Mouse (Mus musculus) lung, adult 2 months (tissue): Measurements from ENCODE around the gene Epb41l3. TPM values are rescaled to one million over a fixed set of nuclear protein-coding genes. Genes with fewer than 3 reads are reported as not detected.

Experiments
- DNase-seq: peaks from one replicate; pipeline ENCODE4 v3.0.0; 2022
- H3K4me1 ChIP-seq: fragments of 200-500 bp; 2 replicates; pipeline ENCODE4 v1.6.1; 2011; ENCODE audit warnings: low read length; ENCODE audit not compliant: control insufficient read depth, insufficient read depth
- H3K4me3 ChIP-seq: fragments of 200-500 bp; replicated peaks from 2 replicates; pipeline ENCODE3; 2011; ENCODE audit warnings: low read depth, mild to moderate bottlenecking, control low read depth, low read length; ENCODE audit errors: extremely low read depth
- CTCF ChIP-seq: fragments of 200-500 bp; IDR thresholded peaks from 2 replicates; pipeline ENCODE4 v1.5.1; 2011; ENCODE audit warnings: mild to moderate bottlenecking, low read length, control low read depth; ENCODE audit not compliant: insufficient read depth
- POLR2A ChIP-seq: fragments of 200-500 bp; IDR thresholded peaks from 2 replicates; pipeline ENCODE4 v1.6.1; 2011; ENCODE audit warnings: low read depth, mild to moderate bottlenecking, control low read depth, low read length, borderline replicate concordance; ENCODE audit errors: extremely low read depth
- WGBS: fragments of 180-500 bp; shearing (Covaris S2); methylation state at CpG from one replicate; pipeline ENCODE4 v1.1.7; 2018; 5-methylcytosine and 5-hydroxymethylcytosine counted together
- polyA plus RNA-seq: library from polyadenylated mRNA; depleted of rRNA; stranded (reverse); fragments of >200 nt; gene quantifications from 2 replicates; pipeline ENCODE4 v1.2.3, GENCODE M21; 2012

The Epb41l3 gene
- polyA plus RNA-seq, 1 experiment: 7.2 TPM

DNA sequence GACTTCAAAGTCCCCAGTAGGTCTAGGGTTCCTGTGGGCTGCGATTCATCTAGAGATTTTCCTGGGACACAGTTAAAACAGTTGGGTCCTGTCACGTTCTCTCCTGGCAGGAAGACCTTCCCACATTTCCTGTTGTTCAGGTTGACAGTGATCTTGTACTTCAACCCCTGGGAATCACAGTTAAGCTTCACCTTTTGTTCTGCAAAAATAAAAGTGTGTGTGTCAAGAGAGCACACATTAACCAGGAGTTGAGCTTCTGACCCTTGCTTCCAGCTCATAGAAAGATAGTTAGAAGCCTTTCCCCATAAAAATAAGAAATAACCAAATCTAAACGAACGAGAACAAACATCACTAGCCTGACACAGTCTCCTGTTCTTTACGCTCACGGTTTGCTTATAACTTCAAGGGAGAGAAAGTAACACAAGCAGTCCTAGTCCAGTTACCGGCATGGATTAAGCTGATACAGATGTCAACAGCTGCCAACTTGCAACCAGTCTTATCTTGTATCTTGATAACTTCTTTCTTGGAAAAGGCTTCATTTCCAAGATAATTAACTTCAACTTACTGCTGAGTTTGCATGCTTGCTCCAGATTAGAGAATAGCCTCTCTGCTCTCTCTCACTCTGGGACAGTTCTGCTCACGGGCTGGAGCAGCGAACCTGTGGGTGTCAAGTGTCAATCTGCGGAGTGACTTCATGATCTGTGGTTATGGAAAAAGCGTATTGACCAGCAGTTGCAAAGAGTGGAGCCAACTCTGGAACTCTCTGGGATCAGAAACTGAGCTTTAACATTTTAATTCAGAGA lies 7.3 kb upstream of the Epb41l3 start:
- Histone ChIP-seq H3K4me3 (no peak overlapping the region), H3K4me1 (no peaks in the 10 kb centered on the region)
- 37% methylated on average over 11 of the region's 11 CpGs for WGBS
- DNase-seq: no peak
- no peak for TF ChIP-seq POLR2A
- no peak for TF ChIP-seq CTCF

DNA sequence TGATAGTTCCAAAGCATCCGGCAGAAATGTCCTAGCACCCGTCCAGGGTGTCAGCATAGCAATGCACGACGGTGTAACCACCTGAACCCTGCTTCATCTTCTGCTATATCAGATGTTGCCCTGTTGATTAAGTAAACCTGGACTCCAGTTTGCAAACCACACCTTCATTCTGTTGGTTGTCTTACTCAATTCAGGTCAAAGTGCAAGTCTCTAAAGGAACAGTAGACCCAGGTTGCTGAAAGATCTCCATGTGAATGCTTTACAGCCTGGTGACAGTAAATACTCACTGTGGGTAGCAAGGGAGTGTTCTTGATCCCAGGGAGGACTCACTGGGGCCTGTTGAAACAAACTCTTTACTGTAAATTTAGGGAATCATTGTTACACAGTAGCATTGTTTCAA lies 1.4 kb upstream of the Epb41l3 start:
- Histone ChIP-seq H3K4me1 (no peaks in the 10 kb centered on the region), H3K4me3 (no peak overlapping the region)
- no peak for DNase-seq
- no peak for TF ChIP-seq POLR2A
- TF ChIP-seq CTCF: no peak
- WGBS: 83% methylated on average over 4 of the region's 4 CpGs

DNA sequence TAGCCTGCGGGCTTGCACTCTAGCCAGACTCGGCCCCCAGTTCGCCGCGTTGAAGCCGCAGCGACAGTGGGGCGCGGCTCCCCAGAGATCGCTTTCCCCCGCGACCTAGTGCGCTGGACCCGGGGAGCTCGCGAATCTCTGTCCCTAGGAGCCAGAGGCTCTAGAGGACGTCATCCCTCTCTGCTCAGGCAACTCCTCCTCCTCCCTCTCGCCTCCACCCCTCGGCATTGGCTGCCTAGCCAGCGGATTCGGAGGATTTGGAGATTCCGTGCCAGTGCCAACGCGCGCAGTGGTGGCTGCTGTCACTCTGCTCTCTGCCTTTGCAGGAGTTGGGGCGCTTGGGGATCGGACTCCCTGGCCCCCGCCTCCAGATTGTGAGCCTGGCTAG lies 749 bp downstream of the Epb41l3 start:
- no peak for TF ChIP-seq POLR2A
- TF ChIP-seq CTCF: no peak

DNA sequence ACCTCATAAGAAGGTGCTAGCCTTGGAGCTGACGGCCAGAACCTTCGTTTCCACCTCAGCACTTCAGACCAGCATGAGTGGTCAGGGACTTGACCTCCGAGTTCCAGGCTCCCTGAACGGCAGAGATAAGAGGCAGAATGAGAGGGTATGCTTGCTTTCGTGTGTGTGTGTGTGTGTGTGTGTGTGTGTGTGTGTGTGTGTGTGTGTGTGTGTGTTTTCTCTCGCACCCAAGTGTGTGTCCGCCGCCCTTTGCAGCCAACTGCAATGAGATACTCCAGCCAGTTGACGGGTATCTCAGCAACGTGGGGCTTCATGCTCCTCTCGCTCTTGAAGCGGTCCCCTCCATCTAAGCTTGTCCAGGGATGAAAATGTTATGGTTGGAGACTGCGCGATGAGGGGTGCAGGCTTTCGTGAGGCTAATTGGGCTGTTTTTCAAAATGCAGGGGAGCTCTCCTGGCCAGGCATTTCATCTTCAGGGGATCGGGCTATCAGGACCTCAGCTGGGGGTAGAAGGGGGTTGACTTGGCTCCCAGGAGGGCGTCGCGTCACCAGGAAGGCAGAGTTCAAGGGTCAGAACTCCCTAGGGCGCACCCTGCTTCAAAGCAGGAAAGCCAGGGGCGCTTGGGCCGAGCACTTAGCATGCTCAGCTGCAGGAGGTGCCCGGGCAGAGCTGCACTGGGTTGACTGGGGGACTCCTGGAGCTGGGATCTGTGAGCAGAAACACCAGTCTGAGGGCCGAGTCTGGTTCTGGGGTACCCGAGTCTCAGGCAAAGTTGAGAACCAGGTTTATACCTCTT lies 1.5 kb downstream of the Epb41l3 start:
- no peak for DNase-seq
- H3K4me3 ChIP-seq: peak overlapping the region; percentile 0
- 5% methylated on average over 25 of the region's 25 CpGs for WGBS
- TF ChIP-seq POLR2A (no peak), CTCF (no peak)
- no peaks in the 10 kb centered on the region for H3K4me1 ChIP-seq

More for the DNA sequence above, 749 bp downstream of the Epb41l3 start:
- Histone ChIP-seq H3K4me1 (no peaks in the 10 kb centered on the region), H3K4me3 (peak overlapping the region; percentile 35)
- 2% methylated on average over 28 of the region's 28 CpGs for WGBS
- peak; percentile 26 for DNase-seq

DNA sequence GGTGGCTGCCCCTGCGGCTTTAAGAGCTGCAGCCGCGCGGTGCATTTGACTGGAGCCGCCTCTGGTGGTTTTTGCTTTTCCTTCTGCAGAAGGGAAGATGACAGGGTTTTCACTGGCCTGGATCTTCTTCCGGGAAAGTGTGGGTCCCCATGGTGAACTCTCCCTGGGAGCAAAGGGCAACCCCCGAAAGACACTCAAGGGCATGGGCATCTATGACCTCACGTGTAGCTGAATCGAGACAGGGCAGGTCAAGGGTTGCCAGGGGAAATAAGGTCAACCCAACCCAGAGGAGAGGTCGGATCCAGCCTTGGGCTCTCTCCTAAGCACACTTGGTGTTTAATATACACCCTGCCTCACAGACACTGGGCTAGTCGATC lies 2.0 kb downstream of the Epb41l3 start:
- Histone ChIP-seq H3K4me3 (no peak overlapping the region), H3K4me1 (no peaks in the 10 kb centered on the region)
- no peak for TF ChIP-seq POLR2A
- DNase-seq: no peak
- WGBS: 20% methylated on average over 11 of the region's 11 CpGs

DNA sequence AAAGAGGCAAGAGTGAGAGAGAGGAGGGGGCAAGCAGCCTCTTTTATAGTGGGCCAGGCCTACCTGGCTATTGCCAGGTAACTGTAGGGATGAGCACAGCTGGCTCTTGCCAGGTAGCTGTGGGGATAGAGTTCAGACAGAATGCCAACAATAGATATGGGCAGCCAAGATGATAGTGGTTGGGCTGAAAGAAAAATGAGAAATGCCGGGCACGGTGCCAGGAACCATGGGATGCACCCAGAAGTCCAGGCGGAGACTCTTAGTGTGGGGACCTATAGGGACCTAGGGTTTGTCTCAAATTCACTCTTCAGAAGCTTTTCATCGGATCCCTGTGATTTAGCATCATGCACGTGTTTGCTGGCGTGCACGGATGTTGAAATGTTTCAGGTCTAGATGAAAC lies 6.8 kb downstream of the Epb41l3 start:
- WGBS: 81% methylated on average over 7 of the region's 7 CpGs
- no peak for TF ChIP-seq POLR2A
- no peak for TF ChIP-seq CTCF
- no peak overlapping the region for H3K4me3 ChIP-seq
- no peaks in the 10 kb centered on the region for H3K4me1 ChIP-seq
- DNase-seq: no peak

DNA sequence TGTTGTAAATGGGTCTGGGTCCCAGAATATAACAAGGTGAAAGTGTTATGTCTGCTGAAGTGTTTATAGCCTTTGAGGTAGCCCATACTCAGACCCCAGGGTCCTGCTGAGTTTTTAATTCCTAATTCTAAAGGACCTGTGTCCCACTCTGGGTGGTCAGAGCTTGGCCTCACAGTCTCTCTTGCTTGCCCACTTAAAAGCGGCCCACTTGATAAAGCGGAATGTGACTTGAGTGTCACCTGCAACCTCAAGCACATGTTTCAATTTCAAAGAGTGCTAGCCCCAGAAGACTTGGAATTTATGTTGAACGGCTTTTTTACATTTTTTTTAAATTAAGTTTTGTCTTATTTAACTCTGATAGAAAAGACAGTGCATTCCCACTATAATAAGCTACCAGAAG lies 16.1 kb downstream of the Epb41l3 start:
- Histone ChIP-seq H3K4me3 (no peak overlapping the region), H3K4me1 (no peaks in the 10 kb centered on the region)
- DNase-seq: no peak
- 67% methylated on average over 3 of the region's 3 CpGs for WGBS
- no peak for TF ChIP-seq POLR2A
- no peak for TF ChIP-seq CTCF

DNA sequence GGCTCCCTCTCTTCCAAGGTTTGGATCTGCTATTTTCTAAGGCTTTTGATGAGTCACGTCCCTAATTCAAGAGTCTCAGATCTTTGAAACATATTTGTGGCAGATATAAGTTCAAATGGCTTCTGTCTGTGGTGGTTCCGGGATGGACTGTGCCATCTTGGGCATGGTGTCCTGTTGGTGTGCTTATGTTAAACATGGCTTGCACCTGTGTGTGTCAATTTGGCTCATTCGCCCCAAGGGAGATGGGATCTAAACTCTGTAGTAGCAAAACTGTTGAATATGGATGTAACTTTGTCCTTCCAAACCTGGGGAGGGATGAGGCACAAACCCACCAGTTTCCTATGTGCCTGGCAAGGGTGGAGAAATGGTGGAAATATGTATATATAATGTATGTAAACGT lies 21.6 kb downstream of the Epb41l3 start:
- Histone ChIP-seq H3K4me1 (no peaks in the 10 kb centered on the region), H3K4me3 (no peak overlapping the region)
- DNase-seq: no peak
- TF ChIP-seq POLR2A (no peak), CTCF (no peak)
- WGBS: 86% methylated on average over 4 of the region's 4 CpGs

DNA sequence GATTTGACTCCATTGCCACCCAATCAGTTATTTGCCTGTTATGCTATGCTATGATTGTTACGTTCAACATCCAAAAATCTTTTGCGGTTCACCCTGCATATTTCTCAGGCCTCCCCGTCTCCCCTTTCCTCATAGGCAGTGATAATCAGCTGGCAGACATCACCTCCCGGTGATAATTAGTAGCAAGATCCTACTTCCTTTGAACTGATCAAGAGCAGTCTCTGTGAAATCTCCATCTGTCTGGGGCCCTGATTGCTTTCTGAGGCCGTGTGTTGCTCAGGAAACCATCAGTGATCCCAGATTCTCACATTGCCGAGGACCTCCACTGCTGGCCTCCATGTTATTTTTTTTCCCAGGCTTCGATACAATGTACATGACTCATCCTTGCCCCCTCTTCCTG lies 22.5 kb downstream of the Epb41l3 start:
- TF ChIP-seq POLR2A (no peak), CTCF (no peak)
- Histone ChIP-seq H3K4me1 (no peaks in the 10 kb centered on the region), H3K4me3 (no peak overlapping the region)
- DNase-seq: no peak
- WGBS: 62% methylated on average over 7 of the region's 7 CpGs

DNA sequence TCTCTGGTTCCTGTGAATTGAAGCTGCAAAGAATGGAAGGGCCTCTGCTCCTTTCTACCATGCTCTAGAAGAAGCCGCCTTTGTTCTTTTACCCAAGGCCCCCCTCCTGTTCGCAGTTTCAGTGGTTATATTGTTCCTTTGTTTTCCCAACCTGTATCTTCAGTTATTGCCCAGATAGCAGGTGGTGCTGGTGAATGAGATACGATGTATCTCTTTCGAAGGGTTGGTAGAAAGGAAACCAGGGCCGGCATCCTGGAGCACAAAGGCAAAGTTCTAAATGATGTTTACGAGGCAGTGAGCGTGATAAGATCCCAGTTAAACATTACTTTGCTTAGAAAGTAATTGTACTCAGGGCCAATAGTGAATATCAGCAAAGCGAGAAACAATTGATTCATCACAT lies 27.8 kb downstream of the Epb41l3 start:
- no peak overlapping the region for H3K4me3 ChIP-seq
- no peak for DNase-seq
- H3K4me1 ChIP-seq: no peaks in the 10 kb centered on the region
- TF ChIP-seq CTCF (no peak), POLR2A (no peak)
- whole genome bisulfite sequencing: 77% methylated on average over 8 of the region's 8 CpGs
